Mouse (Mus musculus): ENCODE results near the gene Gm17949.

- TF ChIP-seq CTCF (IDR thresholded peaks at IDR 0.05; ENCODE audit: low read depth) (no peak), EP300 (IDR thresholded peaks at IDR 0.05; ENCODE audit: low read depth) (no peak)
These were observed 37.1 kb upstream of the Gm17949 start for GRCm38 (mm10) chr17:56973956-56974707.

Measured in heart, postnatal 0 days (tissue).